Mouse (Mus musculus) neutrophil, adult 83 days (primary cell): Measurements from ENCODE around the gene Abi3. TPM values are rescaled to one million over a fixed set of nuclear protein-coding genes. Genes with fewer than 3 reads are reported as not detected.

Experiments
- total RNA-seq, 2 experiments: library from RNA; stranded (reverse); gene quantifications; one replicate each; pipeline ENCODE4 v1.2.4; 2023

The Abi3 gene
- 10 to 100 TPM; 18.1 to 18.2 TPM for total RNA-seq

DNA sequence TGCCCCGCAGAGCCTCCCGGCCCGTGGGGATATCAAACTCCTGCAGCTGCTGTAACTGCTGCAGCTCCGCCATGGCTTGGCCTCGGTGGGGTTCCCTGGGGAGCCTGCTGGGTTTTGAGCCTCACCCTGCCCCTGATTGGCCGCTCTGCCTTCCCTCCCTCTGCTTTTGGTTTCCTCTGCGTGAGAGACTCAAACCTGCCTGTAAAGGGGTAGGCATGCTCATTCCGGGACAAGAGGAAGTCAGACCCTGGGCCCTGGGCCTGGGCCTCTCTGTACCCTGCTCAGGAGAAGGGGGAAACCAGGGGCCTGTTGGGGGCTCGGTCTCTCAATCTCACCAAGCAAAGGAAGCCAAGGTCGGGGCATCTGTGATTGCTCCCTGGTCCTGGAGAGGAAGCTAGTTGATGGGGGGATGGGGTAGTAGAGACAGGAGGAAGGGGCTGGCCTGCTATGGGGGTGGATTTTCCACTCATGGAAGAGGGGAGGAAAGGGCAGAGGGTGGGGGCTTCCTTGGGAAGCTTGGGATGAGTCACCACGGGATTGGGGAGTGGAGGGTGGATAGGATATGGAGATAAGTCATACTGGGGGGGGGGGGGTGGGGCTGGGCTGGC, at the start of gene Abi3:
TSS of gene Abi3 (minus strand) at position 403 of the 608 bp plus-strand sequence.

DNA sequence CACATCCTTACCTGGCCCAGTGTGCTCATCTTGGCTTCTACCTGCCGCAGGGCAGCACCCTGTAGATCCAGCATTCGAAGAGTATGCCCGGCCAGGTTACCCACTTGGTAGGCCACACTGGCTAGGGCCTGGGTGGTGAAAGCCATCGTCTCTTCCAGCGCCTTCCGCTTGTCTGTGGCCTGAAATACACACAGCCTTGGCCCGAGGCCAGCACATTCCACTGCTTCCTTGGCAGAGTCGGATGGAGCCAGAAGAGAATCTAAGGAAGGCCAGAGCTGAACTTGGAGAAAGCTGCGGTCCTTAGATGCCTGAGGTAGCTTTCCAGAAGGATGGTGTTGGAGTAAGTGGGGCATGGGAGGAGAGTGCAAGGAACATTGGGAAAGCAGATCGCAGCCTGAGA, 5.2 kb downstream of the Abi3 start, which contains the start of gene Gngt2:
TSS of gene Gngt2 (plus strand) at position 158 of the 400 bp plus-strand sequence.

DNA sequence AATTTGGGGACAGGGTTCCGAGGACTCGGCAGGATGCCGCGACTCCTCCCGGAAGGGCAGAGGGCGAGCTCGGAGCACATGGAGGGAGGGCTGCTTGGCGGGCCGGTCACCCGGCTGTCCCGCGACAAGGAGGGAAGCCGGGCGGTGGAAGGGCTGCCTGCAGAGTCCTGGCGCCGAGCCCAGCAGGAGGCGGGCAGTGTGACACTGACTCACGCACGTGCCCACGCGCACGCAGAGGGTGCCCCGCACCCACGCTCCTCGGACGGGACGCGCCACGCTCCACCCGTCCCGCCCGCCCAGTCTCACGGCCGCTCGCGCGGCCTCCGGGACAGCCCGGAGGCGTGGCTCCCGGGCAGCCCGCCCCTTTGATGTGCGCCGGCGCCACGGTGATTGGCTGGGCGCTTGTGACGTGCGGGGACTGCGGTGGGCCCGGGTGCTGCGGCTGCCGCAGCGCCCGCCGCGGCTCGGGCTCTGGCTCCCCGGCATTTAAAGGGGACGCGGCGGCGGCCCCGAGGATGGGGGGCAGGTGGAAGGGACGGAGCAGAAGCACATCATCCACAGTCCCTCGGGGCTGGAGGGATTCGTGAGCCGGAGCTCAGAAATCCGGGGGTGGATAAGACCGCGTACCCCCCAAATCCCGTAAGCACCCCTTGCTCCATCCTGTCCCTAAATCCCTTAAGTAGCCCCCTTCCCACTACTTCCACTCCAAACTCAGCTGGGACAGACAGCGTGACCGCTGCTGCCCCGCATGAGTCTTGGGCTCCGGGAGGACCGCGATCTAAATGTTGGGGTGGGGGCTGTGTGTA, 18.0 kb downstream of the Abi3 start, which contains the start of gene Phospho1:
TSS of gene Phospho1 (plus strand) at position 429 of the 806 bp plus-strand sequence.

Other genes starting within 250 kb of the Abi3 start
- 10 to 100 TPM; 22.3 to 34.8 TPM for gene Phb, start 175.5 kb downstream of the Abi3 start, total RNA-seq
- gene Zfp652, start 129.8 kb downstream of the Abi3 start, total RNA-seq, result 10 to 100 TPM; 57.8 to 64.9 TPM
- gene B130006D01Rik, start 118.9 kb downstream of the Abi3 start, total RNA-seq, result 1 to 10 TPM; 3.0 to 5.0 TPM
- gene Phospho1, start 18.0 kb downstream of the Abi3 start, total RNA-seq, result 100 to 1,000 TPM; 116 to 159 TPM
- 10 to 100 TPM; 29.8 to 38.9 TPM for gene Gngt2, start 5.3 kb downstream of the Abi3 start, total RNA-seq
- not detected for gene B4galnt2, start 72.4 kb upstream of the Abi3 start, total RNA-seq
- not detected for gene Igf2bp1, start 163.5 kb upstream of the Abi3 start, total RNA-seq
- gene Gip, start 182.1 kb upstream of the Abi3 start, total RNA-seq, result not detected
- 10 to 100 TPM; 54.4 to 61.7 TPM for gene Snf8, start 192.4 kb upstream of the Abi3 start, total RNA-seq
- 10 to 100 TPM; 30.2 to 32.2 TPM for gene Ube2z, start 222.9 kb upstream of the Abi3 start, total RNA-seq
- gene Atp5g1, start 233.2 kb upstream of the Abi3 start, total RNA-seq, result 100 to 1,000 TPM in 1 of 2 experiments, 10 to 100 TPM in 1; 94.9 to 107 TPM